Mouse (Mus musculus): ENCODE results near the gene Fos. TPM values are rescaled to one million over a fixed set of nuclear protein-coding genes. Genes with fewer than 3 reads are reported as not detected.
A peak's percentile ranks its signal among the peaks of the same experiment; 100 is the strongest.

Fos gene
- polyA plus RNA-seq, 1 experiment from 2014 or later: 11.2 TPM

GRCm38 (mm10) chr12:85467854-85468253 lies 5.8 kb upstream of the Fos start:
- Histone ChIP-seq H3K4me2 (ENCODE audit: low read depth, low read length) (no peak overlapping the region), H3K36me3 (ENCODE audit: control insufficient read depth, insufficient read depth, low read length) (no peaks in the 10 kb centered on the region), H3K4me3 (ENCODE audit: low read depth, low read length) (no peak overlapping the region), H3K27me3 (replicated peaks; ENCODE audit: control insufficient read depth, insufficient read depth, low read length) (no peaks in the 10 kb centered on the region), H3K9me3 (ENCODE audit: control insufficient read depth, low read length) (no peaks in the 10 kb centered on the region), H3K4me1 (ENCODE audit: control insufficient read depth, insufficient read depth, low read length) (peaks cover 16% of the 10 kb centered on the region), H3K9ac (ENCODE audit: low read depth, low read length) (no peak overlapping the region), H3K27ac (replicated peaks; ENCODE audit: low read depth, low read length) (no peak overlapping the region)
- WGBS: 65% methylated on average over 14 of the region's 14 CpGs
- peak; percentile 68 for DNase-seq (ENCODE audit: low spot score)
- ATAC-seq (ENCODE audit: low read depth): no peak

DNA sequence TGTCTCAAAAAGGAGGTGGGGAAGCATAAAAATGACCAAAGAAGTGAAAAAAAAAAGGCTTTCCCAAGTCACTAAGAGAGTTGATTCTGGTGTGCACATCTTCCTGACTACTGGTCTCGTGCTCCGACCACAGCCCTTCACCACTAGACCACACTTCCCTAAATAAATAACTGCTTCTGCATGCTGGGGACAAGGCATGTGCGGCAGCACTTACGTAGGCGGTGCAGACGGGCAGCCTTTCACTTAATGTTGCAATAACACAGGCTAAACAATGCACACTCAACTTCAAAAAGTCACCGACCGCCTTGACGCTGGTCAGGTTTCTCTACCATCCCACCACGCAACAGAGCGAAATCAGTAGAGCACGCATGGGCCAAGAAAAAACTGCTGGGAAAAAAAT lies 5.0 kb upstream of the Fos start:
- Histone ChIP-seq H3K4me2 (ENCODE audit: low read depth, low read length) (no peak overlapping the region), H3K4me1 (ENCODE audit: control insufficient read depth, insufficient read depth, low read length) (peaks cover 15% of the 10 kb centered on the region; the same call in 1 of the 2 replicates)
- 69% methylated on average over 12 of the region's 12 CpGs for WGBS

GRCm38 (mm10) chr12:85471920-85472655 lies 1.6 kb upstream of the Fos start:
- Histone ChIP-seq H3K27me3 (replicated peaks; ENCODE audit: control insufficient read depth, insufficient read depth, low read length) (peaks cover 22% of the 10 kb centered on the region), H3K27ac (replicated peaks; ENCODE audit: low read depth, low read length) (peak overlapping the region; percentile 84; the same call in 1 of the 2 replicates), H3K4me3 (ENCODE audit: low read depth, low read length) (peak overlapping the region; percentile 46), H3K9me3 (ENCODE audit: control insufficient read depth, low read length) (no peaks in the 10 kb centered on the region), H3K9ac (ENCODE audit: low read depth, low read length) (peak overlapping the region; percentile 60), H3K36me3 (ENCODE audit: control insufficient read depth, insufficient read depth, low read length) (no peaks in the 10 kb centered on the region), H3K4me2 (ENCODE audit: low read depth, low read length) (peak overlapping the region; percentile 97), H3K4me1 (ENCODE audit: control insufficient read depth, insufficient read depth, low read length) (peaks cover 25% of the 10 kb centered on the region)
- DNase-seq (ENCODE audit: low spot score) (peak; percentile 88), ATAC-seq (ENCODE audit: low read depth) (peak; percentile 51)
- WGBS: under 1% methylated on average over 40 of the region's 42 CpGs

More for the DNA sequence above, 5.0 kb upstream of the Fos start:
- Histone ChIP-seq H3K27ac (replicated peaks; ENCODE audit: low read depth, low read length) (no peak overlapping the region; the same call in 1 of the 2 replicates), H3K4me3 (ENCODE audit: low read depth, low read length) (no peak overlapping the region), H3K27me3 (replicated peaks; ENCODE audit: control insufficient read depth, insufficient read depth, low read length) (no peaks in the 10 kb centered on the region), H3K9me3 (ENCODE audit: control insufficient read depth, low read length) (no peaks in the 10 kb centered on the region), H3K36me3 (ENCODE audit: control insufficient read depth, insufficient read depth, low read length) (no peaks in the 10 kb centered on the region), H3K9ac (ENCODE audit: low read depth, low read length) (no peak overlapping the region)
- DNase-seq (ENCODE audit: low spot score) (no peak), ATAC-seq (ENCODE audit: low read depth) (no peak)

DNA sequence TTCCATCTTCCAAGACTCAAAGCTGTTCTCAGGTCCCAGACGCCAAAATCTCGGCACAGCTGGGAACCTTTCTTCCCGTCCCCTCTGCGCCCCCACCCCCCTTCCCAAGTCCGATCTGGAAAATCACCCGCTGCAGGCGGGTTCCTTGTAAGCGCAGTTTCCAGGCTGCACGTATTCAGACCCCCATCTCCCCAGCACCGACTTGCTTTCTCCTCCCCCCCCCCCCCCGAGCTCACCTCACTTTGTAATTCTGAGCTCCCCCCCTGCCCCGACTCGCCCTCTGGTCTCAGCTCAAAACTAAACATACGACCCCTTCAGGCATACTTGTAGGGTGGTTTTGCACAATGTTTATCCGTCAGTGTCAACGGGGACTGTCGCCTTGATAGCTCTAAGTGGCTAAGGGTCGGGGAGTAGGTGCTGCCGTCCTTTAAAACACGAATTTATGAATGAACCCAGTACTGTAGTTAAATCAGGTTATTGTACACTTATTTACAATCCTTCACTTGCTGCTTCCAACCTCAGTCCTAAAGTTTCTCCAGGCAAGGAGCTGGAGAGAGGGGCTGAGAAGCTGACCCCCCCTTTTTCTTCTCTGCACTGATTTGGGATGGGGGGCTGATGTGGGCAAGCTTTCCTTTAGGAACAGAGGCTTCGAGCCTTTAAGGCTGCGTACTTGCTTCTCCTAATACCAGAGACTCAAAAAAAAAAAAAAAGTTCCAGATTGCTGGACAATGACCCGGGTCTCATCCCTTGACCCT lies 857 bp upstream of the Fos start:
- ATAC-seq (ENCODE audit: low read depth) (no peak), DNase-seq (ENCODE audit: low spot score) (no peak)
- H3K4me3 ChIP-seq (ENCODE audit: low read depth, low read length): peak overlapping the region; percentile 46
- 0% methylated on average over 21 of the region's 23 CpGs for WGBS
- peaks cover 20% of the 10 kb centered on the region for H3K4me1 ChIP-seq (ENCODE audit: control insufficient read depth, insufficient read depth, low read length)
- H3K36me3 ChIP-seq (ENCODE audit: control insufficient read depth, insufficient read depth, low read length): no peaks in the 10 kb centered on the region
- peak overlapping the region; percentile 84 for H3K27ac ChIP-seq (replicated peaks; ENCODE audit: low read depth, low read length)
- H3K4me2 ChIP-seq (ENCODE audit: low read depth, low read length): peak overlapping the region; percentile 97
- H3K9me3 ChIP-seq (ENCODE audit: control insufficient read depth, low read length): no peaks in the 10 kb centered on the region
- H3K9ac ChIP-seq (ENCODE audit: low read depth, low read length): peak overlapping the region; percentile 60
- H3K27me3 ChIP-seq (replicated peaks; ENCODE audit: control insufficient read depth, insufficient read depth, low read length): peaks cover 22% of the 10 kb centered on the region

DNA sequence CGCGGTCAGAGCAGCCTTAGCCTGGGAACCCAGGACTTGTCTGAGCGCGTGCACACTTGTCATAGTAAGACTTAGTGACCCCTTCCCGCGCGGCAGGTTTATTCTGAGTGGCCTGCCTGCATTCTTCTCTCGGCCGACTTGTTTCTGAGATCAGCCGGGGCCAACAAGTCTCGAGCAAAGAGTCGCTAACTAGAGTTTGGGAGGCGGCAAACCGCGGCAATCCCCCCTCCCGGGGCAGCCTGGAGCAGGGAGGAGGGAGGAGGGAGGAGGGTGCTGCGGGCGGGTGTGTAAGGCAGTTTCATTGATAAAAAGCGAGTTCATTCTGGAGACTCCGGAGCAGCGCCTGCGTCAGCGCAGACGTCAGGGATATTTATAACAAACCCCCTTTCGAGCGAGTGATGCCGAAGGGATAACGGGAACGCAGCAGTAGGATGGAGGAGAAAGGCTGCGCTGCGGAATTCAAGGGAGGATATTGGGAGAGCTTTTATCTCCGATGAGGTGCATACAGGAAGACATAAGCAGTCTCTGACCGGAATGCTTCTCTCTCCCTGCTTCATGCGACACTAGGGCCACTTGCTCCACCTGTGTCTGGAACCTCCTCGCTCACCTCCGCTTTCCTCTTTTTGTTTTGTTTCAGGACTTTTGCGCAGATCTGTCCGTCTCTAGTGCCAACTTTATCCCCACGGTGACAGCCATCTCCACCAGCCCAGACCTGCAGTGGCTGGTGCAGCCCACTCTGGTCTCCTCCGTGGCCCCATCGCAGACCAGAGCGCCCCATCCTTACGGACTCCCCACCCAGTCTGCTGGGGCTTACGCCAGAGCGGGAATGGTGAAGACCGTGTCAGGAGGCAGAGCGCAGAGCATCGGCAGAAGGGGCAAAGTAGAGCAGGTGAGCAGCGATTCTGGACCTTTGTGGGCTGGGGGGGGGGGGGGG lies 875 bp downstream of the Fos start:
- Histone ChIP-seq H3K27ac (replicated peaks; ENCODE audit: low read depth, low read length) (peak overlapping the region; percentile 84; the same call in 1 of the 2 replicates), H3K9ac (ENCODE audit: low read depth, low read length) (peak overlapping the region; percentile 60), H3K27me3 (replicated peaks; ENCODE audit: control insufficient read depth, insufficient read depth, low read length) (peaks cover 22% of the 10 kb centered on the region), H3K4me1 (ENCODE audit: control insufficient read depth, insufficient read depth, low read length) (peaks cover 19% of the 10 kb centered on the region), H3K4me3 (ENCODE audit: low read depth, low read length) (peak overlapping the region; percentile 46), H3K4me2 (ENCODE audit: low read depth, low read length) (peak overlapping the region; percentile 97), H3K9me3 (ENCODE audit: control insufficient read depth, low read length) (no peaks in the 10 kb centered on the region), H3K36me3 (ENCODE audit: control insufficient read depth, insufficient read depth, low read length) (no peaks in the 10 kb centered on the region)
- peak; percentile 12 for ATAC-seq (ENCODE audit: low read depth)
- peak; percentile 71 for DNase-seq (ENCODE audit: low spot score)
- under 1% methylated on average over 45 of the region's 49 CpGs for WGBS

DNA sequence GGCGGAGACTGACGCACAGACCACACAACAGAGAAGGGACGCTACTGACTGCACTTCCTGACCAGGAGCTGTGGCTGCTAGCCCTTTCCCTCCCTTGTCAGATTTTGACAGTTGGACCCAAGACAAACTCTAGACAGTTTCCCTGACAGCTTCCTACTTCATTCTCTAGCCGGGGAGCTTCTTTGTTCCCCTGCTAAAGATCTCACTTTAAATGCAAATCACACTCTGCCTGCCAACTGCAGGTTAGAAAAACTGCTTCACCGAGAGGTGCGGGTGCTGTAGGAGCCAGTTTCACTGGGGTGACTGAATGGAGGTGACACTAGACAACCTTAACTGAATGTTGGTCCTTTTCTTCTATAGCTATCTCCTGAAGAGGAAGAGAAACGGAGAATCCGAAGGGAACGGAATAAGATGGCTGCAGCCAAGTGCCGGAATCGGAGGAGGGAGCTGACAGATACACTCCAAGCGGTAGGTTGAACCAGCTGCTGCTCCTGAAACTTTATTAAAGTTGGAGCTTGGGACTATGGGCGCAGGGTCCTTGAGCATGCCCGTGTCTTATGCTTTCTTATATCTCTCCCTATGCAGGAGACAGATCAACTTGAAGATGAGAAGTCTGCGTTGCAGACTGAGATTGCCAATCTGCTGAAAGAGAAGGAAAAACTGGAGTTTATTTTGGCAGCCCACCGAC lies 1.7 kb downstream of the Fos start:
- DNase-seq (ENCODE audit: low spot score): no peak
- 15% methylated on average over 13 of the region's 16 CpGs for WGBS
- Histone ChIP-seq H3K36me3 (ENCODE audit: control insufficient read depth, insufficient read depth, low read length) (no peaks in the 10 kb centered on the region), H3K4me1 (ENCODE audit: control insufficient read depth, insufficient read depth, low read length) (peaks cover 19% of the 10 kb centered on the region), H3K9me3 (ENCODE audit: control insufficient read depth, low read length) (no peaks in the 10 kb centered on the region), H3K9ac (ENCODE audit: low read depth, low read length) (peak overlapping the region; percentile 60), H3K27me3 (replicated peaks; ENCODE audit: control insufficient read depth, insufficient read depth, low read length) (peaks cover 22% of the 10 kb centered on the region), H3K27ac (replicated peaks; ENCODE audit: low read depth, low read length) (no peak overlapping the region), H3K4me3 (ENCODE audit: low read depth, low read length) (peak overlapping the region; percentile 46), H3K4me2 (ENCODE audit: low read depth, low read length) (peak overlapping the region; percentile 97)
- no peak for ATAC-seq (ENCODE audit: low read depth)

GRCm38 (mm10) chr12:85475920-85476828 lies 2.5 kb downstream of the Fos start:
- no peaks in the 10 kb centered on the region for H3K36me3 ChIP-seq (ENCODE audit: control insufficient read depth, insufficient read depth, low read length)
- DNase-seq (ENCODE audit: low spot score): no peak
- ATAC-seq (ENCODE audit: low read depth): no peak
- no peak overlapping the region for H3K9ac ChIP-seq (ENCODE audit: low read depth, low read length)
- peak overlapping the region; percentile 97 for H3K4me2 ChIP-seq (ENCODE audit: low read depth, low read length)
- peaks cover 19% of the 10 kb centered on the region for H3K4me1 ChIP-seq (ENCODE audit: control insufficient read depth, insufficient read depth, low read length)
- H3K27me3 ChIP-seq (replicated peaks; ENCODE audit: control insufficient read depth, insufficient read depth, low read length): peaks cover 22% of the 10 kb centered on the region
- H3K9me3 ChIP-seq (ENCODE audit: control insufficient read depth, low read length): no peaks in the 10 kb centered on the region
- H3K27ac ChIP-seq (replicated peaks; ENCODE audit: low read depth, low read length): no peak overlapping the region
- WGBS: 38% methylated on average over 23 of the region's 23 CpGs
- 0 out of 2 replicates have a peak overlapping the region, but pooled peaks have one; percentile 46 for H3K4me3 ChIP-seq (ENCODE audit: low read depth, low read length)

Measured in embryonic facial prominence, embryonic 14.5 days (tissue).